Mouse (Mus musculus) NIH3T3 (cell line): ENCODE measurements at regions not wholly inside any gene's neighbourhood (a gene's known extent, or its start where the extent isn't known, plus 50 kb on each side); places are given as distances from the start of the nearest gene placed in this dataset.

Experiments
- DNase-seq: peaks from one replicate; pipeline ENCODE4 v3.0.0-alpha.2; 2012; ENCODE audit warnings: low read depth

DNA sequence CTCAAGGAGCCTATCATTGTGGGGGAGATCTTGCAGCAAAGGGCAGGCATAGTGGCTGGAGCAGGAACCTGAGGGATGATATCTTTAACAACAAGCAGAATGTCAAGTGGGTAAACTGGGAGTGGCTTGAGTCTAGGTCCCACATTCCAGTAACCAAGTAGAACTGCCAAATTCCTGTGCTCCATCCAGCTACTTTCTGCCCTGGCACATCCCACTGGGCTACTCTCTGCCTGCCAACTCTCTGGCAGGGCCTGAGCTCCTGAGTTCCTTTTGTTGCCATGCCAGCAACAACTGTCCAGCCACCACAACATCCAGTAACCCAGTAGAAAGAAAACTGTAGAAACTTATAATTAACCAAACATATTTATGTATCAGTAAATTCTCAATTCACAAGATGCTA is 1088.8 kb upstream of the Tenm4 start:
- no peak for DNase-seq

GRCm38 (mm10) chr7:95084328-95084727 is 1086.7 kb upstream of the Tenm4 start:
- DNase-seq: no peak

- peak; percentile 72 for DNase-seq
Observed at GRCm38 (mm10) chr7:95091360-95091759, 1079.7 kb upstream of the Tenm4 start.

GRCm38 (mm10) chr7:95129020-95129419 is 1042.0 kb upstream of the Tenm4 start:
- DNase-seq: no peak

DNA sequence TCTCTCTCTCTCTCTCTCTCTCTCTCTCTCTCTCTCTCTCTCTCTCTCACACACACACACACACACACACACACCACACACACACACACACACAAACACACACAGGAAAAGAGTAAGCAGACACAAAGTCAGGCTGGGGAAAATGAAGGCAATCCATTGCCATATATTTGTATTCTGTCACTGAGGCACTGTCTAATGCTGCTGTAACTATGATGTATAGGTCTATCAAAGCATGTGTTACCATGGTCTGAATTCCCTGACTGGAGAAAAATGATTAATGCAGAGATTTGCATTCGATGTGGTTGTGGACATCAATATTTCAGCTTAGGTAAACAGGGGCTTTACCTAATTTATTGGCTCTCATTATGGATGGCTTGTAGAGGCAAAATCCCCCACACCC is 1038.0 kb upstream of the Tenm4 start:
- DNase-seq: no peak

GRCm38 (mm10) chr7:95134062-95134625 is 1036.9 kb upstream of the Tenm4 start:
- no peak for DNase-seq

GRCm38 (mm10) chr7:95141778-95142177 is 1029.3 kb upstream of the Tenm4 start:
- no peak for DNase-seq

DNA sequence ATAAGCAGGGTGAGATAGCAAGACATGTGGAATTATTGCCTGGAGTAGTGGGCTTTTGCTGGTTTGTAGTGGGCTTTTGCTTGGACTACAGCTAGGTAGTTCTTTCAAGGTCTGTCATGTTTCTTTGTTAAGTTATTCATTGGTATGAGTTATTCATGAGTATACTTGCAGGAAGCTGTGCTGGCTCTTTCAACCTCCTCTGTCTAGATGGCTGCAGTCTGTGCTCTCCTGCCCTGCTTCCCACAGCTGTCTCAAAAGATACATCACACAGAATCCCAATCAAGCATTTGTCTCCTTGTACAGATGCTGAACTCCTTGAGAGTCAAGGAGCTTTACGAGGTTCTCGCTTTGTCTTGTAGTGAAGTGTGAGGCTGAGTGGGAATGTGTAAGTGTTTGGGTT is 1028.0 kb upstream of the Tenm4 start:
- DNase-seq: no peak
